In genomic region chr11:20603066-20603812, GRCm38 (mm10) we compare ENCODE assay signal across 7 mouse cellular contexts.
DNase-seq lines count a peak whose midpoint lies in the region; ATAC-seq and TF ChIP-seq lines count a peak whose summit lies in the region.

No protein-coding gene starts in this region.

- peak; percentile 26 for DNase-seq in right cerebral cortex, adult 18-20 months
- no peak for DNase-seq in right cerebral cortex, postnatal 25 days
- DNase-seq in gastrocnemius, postnatal 10 days, result peak; percentile 26
- peak; percentile 40 to 60 for DNase-seq in layer of hippocampus, adult 2 months (ENCODE audit: low spot score in 2 of 2)
- DNase-seq in midbrain, postnatal 0 days (ENCODE audit: low spot score), result peak; percentile 83
- DNase-seq in thymus, postnatal 10 days (ENCODE audit: low spot score in 2 of 2), result no peak
- no peak for DNase-seq in urinary bladder, adult 18-20 months (ENCODE audit: low spot score in 2 of 2)

- H3K9ac ChIP-seq in midbrain, postnatal 0 days (replicated peaks; ENCODE audit: low read length, poor library complexity, severe bottlenecking), result 0 out of 2 replicates have a peak overlapping the region, but pooled peaks have one; percentile 0

- H3K27ac ChIP-seq in layer of hippocampus, adult 2 months, result peak overlapping the region; percentile 84
- H3K27ac ChIP-seq in midbrain, postnatal 0 days (ENCODE audit: low read depth, low read length), result no peak overlapping the region; the same call in 1 of the 2 replicates

- no peaks in the 10 kb centered on the region for H3K4me1 ChIP-seq in midbrain, postnatal 0 days (ENCODE audit: insufficient read depth, low read length)

- peak overlapping the region; percentile 29 for H3K4me2 ChIP-seq in midbrain, postnatal 0 days (ENCODE audit: low read depth, low read length, poor library complexity, severe bottlenecking)

- H3K4me3 ChIP-seq in layer of hippocampus, adult 2 months, result peak overlapping the region; percentile 48
- H3K4me3 ChIP-seq in midbrain, postnatal 0 days (ENCODE audit: low read depth, low read length), result no peak overlapping the region

- no peaks in the 10 kb centered on the region for H3K9me3 ChIP-seq in midbrain, postnatal 0 days (ENCODE audit: low read length)

- TF ChIP-seq CTCF in layer of hippocampus, adult 2 months (conservative IDR thresholded peaks at IDR 0.05), result no peak
- TF ChIP-seq CTCF in midbrain, postnatal 0 days (IDR thresholded peaks at IDR 0.05), result no peak

- 27% methylated on average over 24 of the region's 24 CpGs for WGBS in midbrain, postnatal 0 days

- ATAC-seq in midbrain, postnatal 0 days (ENCODE audit: low FRiP score), result peak; percentile 67; the same call in 1 of the 2 replicates

- H3K27me3 ChIP-seq in midbrain, postnatal 0 days (ENCODE audit: insufficient read depth, low read length), result no peaks in the 10 kb centered on the region

- no peaks in the 10 kb centered on the region for H3K36me3 ChIP-seq in midbrain, postnatal 0 days (ENCODE audit: insufficient read depth, low read length)

Comparison
In these comparisons a context has a peak if more than half of its experiments do, and no peak if none do; other contexts are left out.
1. DNase-seq: peak in right cerebral cortex, adult 18-20 months (single experiment), gastrocnemius, postnatal 10 days (single experiment), layer of hippocampus, adult 2 months (2 of 2) and midbrain, postnatal 0 days (single experiment); none in right cerebral cortex, postnatal 25 days (single experiment), thymus, postnatal 10 days (0 of 2) and urinary bladder, adult 18-20 months (0 of 2).